Mouse (Mus musculus) limb, embryonic 12.5 days (tissue): Measurements from ENCODE around the gene C730034F03Rik. TPM values are rescaled to one million over a fixed set of nuclear protein-coding genes. Genes with fewer than 3 reads are reported as not detected.
"Not testable (repeated sequence)": the region's sequence is repeated elsewhere in the genome, so short reads cannot be mapped to it uniquely, and the experiment has no call there.

Source experiments
- ATAC-seq: fragments of 200-750 bp; cut with Nextera tagmentation; 2 replicates; pipeline ENCODE4 v1.8.0; 2017; ENCODE audit warnings: low read depth, moderate TSS enrichment; ENCODE audit not compliant: insufficient number of reproducible peaks, insufficient read depth, low FRiP score, low TSS enrichment
- H3K27ac ChIP-seq: fragments of 300-500 bp; sonication (generic); 2 replicates; pipeline ENCODE4 v1.5.1; 2016; ENCODE audit warnings: mild to moderate bottlenecking, moderate library complexity
- H3K27me3 ChIP-seq: fragments of 300-500 bp; sonication (generic); 2 replicates; pipeline ENCODE4 v1.6.1; 2016; ENCODE audit warnings: mild to moderate bottlenecking, moderate library complexity
- H3K36me3 ChIP-seq: fragments of 300-500 bp; sonication (generic); 2 replicates; pipeline ENCODE4 v1.6.1; 2016; ENCODE audit warnings: mild to moderate bottlenecking, moderate library complexity
- H3K4me1 ChIP-seq: fragments of 300-500 bp; sonication (generic); replicated peaks from 2 replicates; pipeline ENCODE4 v1.6.1; 2016
- H3K4me2 ChIP-seq: fragments of 300-500 bp; sonication (generic); 2 replicates; pipeline ENCODE4 v1.6.1; 2016; ENCODE audit warnings: mild to moderate bottlenecking, moderate library complexity
- H3K4me3 ChIP-seq: fragments of 300-500 bp; sonication (generic); replicated peaks from 2 replicates; pipeline ENCODE4 v1.5.1; 2016; ENCODE audit warnings: mild to moderate bottlenecking
- H3K9ac ChIP-seq: fragments of 300-500 bp; sonication (generic); replicated peaks from 2 replicates; pipeline ENCODE4 v1.6.1; 2016; ENCODE audit warnings: mild to moderate bottlenecking, moderate library complexity
- H3K9me3 ChIP-seq: fragments of 300-500 bp; sonication (generic); 2 replicates; pipeline ENCODE4 v1.6.1; 2016; ENCODE audit warnings: mild to moderate bottlenecking, moderate library complexity
- WGBS: fragments of 180-500 bp; shearing (Covaris S2); methylation state at CpG from one replicate; pipeline ENCODE4 v1.1.7; 2016; 5-methylcytosine and 5-hydroxymethylcytosine counted together
- polyA plus RNA-seq: library from polyadenylated mRNA; unstranded; fragments of >200 nt; fragmentation: Nextera tagmentation; extraction: Ambion mirVana; gene quantifications from 2 replicates; pipeline ENCODE4 v1.2.1, GENCODE M21; 2016

The C730034F03Rik gene
- polyA plus RNA-seq, 1 experiment from 2014 or later = 3.8 TPM

DNA sequence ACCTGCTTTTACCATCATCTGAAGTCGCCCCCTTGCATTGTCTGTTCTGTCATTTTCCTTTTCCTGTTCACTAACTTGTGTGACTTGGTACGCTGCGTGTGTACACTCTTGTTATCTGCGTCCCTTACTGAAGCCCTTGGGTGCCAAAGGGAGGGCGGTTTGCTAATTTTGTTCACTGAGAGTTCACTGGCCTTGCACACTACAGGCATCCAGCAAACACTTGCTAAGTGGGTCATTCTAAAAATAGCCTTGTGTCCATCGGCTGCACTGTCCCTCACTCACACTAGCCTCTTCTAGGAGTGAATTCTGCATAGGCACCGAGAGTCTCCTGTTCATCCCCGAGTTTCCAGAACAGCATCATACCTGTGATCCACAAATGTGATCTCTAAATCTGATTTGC lies 14.1 kb upstream of the C730034F03Rik start:
- Histone ChIP-seq H3K27me3 (no peaks in the 10 kb centered on the region), H3K4me2 (no peak overlapping the region), H3K9me3 (no peaks in the 10 kb centered on the region), H3K9ac (no peak overlapping the region), H3K4me3 (no peak overlapping the region), H3K4me1 (no peaks in the 10 kb centered on the region), H3K36me3 (peaks cover 11% of the 10 kb centered on the region), H3K27ac (no peak overlapping the region)
- WGBS = 83% methylated on average over 8 of the region's 8 CpGs
- ATAC-seq = no peak

DNA sequence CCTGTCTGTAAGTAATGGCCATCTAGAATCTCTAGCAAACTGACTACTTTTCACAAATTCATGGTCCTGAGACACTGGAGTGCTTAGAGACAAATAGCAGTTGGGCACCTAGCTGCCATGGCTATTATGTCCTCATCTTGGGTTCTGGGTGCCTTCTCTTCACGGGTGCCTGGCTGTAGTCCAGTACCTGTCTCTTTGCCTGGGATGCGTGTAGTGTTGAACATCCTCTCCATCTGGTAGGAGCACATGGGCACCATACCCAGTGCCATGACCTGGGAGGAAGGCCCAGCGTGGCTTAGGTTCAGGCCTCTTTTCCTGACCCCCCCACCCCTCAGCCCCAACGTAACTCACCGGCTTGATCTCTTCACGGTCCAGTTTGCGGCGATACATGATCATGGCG lies 7.5 kb upstream of the C730034F03Rik start:
- WGBS = 90% methylated on average over 9 of the region's 9 CpGs
- no peak overlapping the region for H3K9ac ChIP-seq
- H3K27me3 ChIP-seq = no peaks in the 10 kb centered on the region
- H3K4me1 ChIP-seq = peaks cover 13% of the 10 kb centered on the region
- H3K9me3 ChIP-seq = no peaks in the 10 kb centered on the region
- no peak overlapping the region for H3K4me2 ChIP-seq
- H3K36me3 ChIP-seq = peaks cover 28% of the 10 kb centered on the region
- no peak overlapping the region for H3K4me3 ChIP-seq
- H3K27ac ChIP-seq = no peak overlapping the region
- ATAC-seq = no peak

DNA sequence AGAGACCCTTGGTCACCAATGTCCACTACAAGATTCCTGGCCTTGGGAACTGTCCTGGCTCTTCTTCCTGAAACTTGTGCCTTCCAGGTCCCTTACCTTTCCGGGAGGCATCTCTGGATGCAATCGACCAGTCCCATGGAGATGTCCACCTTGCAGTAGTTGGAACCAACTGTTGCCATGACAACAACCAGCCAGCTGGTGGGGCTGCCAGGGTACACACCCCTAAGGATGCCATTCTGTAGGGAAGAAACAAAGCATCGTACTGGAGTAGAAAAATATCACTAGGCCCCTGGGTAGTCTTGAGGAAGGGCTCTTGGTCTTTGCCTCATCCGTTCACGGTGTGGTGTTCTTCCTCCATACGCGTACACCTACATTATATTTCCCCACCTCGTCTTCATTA lies 4.8 kb upstream of the C730034F03Rik start:
- WGBS = 86% methylated on average over 8 of the region's 8 CpGs
- H3K27ac ChIP-seq = no peak overlapping the region
- peaks cover 20% of the 10 kb centered on the region for H3K4me1 ChIP-seq
- no peaks in the 10 kb centered on the region for H3K9me3 ChIP-seq
- H3K27me3 ChIP-seq = no peaks in the 10 kb centered on the region
- H3K9ac ChIP-seq = no peak overlapping the region
- H3K4me2 ChIP-seq = no peak overlapping the region
- peaks cover 33% of the 10 kb centered on the region for H3K36me3 ChIP-seq
- H3K4me3 ChIP-seq = no peak overlapping the region
- ATAC-seq = no peak

DNA sequence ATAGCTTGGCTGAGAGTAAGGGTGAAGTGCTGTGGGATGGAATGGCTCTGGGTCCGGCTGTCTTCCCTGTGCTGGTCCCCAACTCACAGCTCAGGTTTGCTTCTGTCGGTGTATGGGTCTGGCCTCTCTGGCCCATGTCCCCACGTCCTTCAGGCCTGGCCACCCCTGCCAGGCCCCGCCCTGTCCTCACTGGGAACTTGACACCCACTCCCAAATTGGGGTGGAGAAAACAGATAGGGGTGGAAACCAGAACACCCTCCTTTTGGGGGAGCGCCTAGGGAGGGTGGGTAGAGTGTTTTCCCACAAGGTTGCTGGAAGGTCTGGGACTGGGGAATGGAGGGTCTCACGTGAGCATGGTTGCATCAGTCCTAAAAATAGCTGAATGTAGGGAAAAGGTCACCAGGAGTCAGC lies 3.7 kb upstream of the C730034F03Rik start, which contains the start of gene Cpt1b:
Gene Cpt1b, minus strand, starts transcription at position 153 of the 411 bp plus-strand sequence.
- H3K9ac ChIP-seq = peak within 1 kb of the TSS; percentile 34; the same call in 1 of the 2 replicates

DNA sequence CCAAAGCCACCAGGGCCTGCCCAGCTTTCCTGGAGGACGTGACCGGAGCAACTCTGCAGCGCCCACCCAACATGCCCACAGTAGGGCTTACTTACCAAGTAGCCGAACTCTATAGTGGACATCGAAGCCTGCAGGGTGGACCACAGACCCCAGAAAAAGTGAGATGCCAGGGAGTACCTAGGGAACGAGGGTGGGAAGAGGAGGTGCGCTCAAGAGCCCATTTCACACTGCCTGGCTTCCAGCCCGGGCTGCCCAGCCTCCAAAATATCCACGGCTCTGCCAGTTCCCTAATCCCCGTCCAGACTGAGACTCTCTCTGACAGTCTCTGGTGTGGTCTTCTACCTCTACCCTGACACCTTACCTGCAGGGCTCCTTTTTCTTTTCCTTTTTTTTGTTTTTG lies 2.7 kb upstream of the C730034F03Rik start:
- H3K36me3 ChIP-seq = peaks cover 25% of the 10 kb centered on the region
- H3K4me2 ChIP-seq = no peak overlapping the region
- no peak for ATAC-seq
- H3K27ac ChIP-seq = no peak overlapping the region
- H3K9ac ChIP-seq = no peak overlapping the region
- WGBS = 90% methylated on average over 10 of the region's 10 CpGs
- H3K4me1 ChIP-seq = peaks cover 24% of the 10 kb centered on the region
- H3K9me3 ChIP-seq = no peaks in the 10 kb centered on the region
- H3K4me3 ChIP-seq = no peak overlapping the region
- H3K27me3 ChIP-seq = no peaks in the 10 kb centered on the region

More for the DNA sequence above, 3.7 kb upstream of the C730034F03Rik start, which contains the start of gene Cpt1b:
- Histone ChIP-seq H3K4me2 (peak within 1 kb of the TSS; percentile 45), H3K9me3 (no peaks in the 10 kb centered on the region), H3K36me3 (peaks cover 25% of the 10 kb centered on the region), H3K27me3 (no peaks in the 10 kb centered on the region), H3K27ac (no peak within 1 kb of the TSS), H3K4me3 (no peak within 1 kb of the TSS), H3K4me1 (peaks cover 24% of the 10 kb centered on the region)
- no peak for ATAC-seq
- WGBS = 20% methylated on average over 6 of the region's 6 CpGs

DNA sequence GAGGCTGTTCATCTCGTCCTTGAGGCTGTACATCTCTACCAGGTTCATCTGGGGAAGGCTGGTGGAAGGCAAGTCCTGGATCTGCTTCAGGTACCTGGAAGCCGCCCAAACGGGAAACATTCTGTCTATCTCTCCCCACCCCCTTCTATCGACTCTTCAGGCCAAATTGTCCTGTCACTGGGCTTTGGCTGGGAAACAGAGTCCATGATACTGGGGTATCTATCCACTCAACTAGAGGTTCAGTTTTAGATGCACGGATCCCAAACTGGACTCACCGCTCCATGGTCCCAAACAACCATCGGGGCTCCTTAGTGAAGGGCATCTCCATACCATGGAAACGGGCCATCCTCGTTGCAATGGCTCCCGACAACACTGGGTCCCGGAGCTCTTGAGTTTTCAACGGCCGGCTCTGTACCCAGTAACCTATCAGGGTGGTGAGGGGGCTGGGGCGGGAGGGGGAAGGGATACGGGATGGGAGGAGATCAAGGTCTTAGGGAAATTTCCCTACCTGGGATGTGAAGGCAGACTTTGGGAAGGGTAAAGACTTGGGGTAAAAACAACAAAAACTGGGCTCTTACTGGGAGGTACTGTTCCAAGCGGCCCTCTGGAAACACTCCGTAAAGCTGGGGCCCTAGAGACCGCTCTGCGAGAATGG lies 1.1 kb upstream of the C730034F03Rik start:
- no peak for ATAC-seq
- Histone ChIP-seq H3K9ac (no peak overlapping the region; the same call in 1 of the 2 replicates), H3K27me3 (no peaks in the 10 kb centered on the region), H3K4me1 (peaks cover 24% of the 10 kb centered on the region), H3K36me3 (peaks cover 25% of the 10 kb centered on the region), H3K4me3 (peak overlapping the region; percentile 74), H3K9me3 (no peaks in the 10 kb centered on the region), H3K27ac (no peak overlapping the region), H3K4me2 (peak overlapping the region; percentile 87)
- WGBS = 84% methylated on average over 19 of the region's 19 CpGs

DNA sequence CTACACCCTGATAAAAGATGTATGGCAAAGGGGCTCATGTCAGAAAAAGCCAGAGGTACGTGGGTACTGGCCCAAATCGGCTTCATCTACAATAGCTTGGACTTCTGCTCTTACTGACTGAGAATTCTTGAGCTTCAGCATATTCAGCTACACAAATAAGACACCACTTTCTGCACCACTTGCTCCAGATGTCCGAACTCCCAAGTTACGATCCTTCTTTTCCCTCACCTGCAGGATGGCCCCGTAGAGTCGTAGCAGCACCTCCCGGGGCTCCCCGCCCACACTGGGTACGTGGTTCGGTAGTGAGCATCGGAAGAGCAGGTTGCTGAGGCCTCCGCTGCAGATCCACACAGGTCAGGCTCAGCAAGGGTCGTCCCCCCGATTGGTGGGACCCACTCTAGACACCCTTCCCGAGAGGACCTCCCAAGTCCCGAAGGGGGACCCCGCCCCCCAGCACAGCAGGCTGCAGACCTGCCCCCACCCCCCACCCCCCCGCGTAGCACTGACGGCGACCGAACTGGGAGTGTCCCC lies 503 bp upstream of the C730034F03Rik start:
- ATAC-seq = peak; percentile 72; the same call in 1 of the 2 replicates
- WGBS = 4% methylated on average over 21 of the region's 22 CpGs
- Histone ChIP-seq H3K4me3 (peak overlapping the region; percentile 74), H3K9me3 (no peaks in the 10 kb centered on the region), H3K27ac (peak overlapping the region; percentile 96; the same call in 1 of the 2 replicates), H3K36me3 (peaks cover 25% of the 10 kb centered on the region), H3K4me2 (peak overlapping the region; percentile 87), H3K4me1 (peaks cover 24% of the 10 kb centered on the region), H3K27me3 (no peaks in the 10 kb centered on the region), H3K9ac (peak overlapping the region; percentile 75)

DNA sequence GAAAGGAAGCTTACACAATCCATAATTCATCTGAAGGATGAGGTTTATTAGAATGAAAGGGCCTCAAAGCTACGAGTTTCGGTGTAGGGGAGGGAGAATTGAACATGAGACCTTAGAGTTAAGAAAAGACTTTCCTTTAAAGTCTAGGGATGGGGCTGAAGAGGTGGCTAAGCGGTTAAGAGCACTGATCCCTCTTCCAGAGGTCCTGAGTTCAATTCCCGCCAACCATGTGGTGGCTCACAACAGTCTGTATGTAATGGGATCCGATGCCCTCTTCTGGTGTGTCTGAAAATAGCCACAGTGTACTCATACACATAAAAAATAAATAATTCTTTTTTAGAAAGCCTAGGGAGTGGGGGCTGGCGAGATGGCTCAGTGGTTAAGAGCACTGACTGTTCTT lies 952 bp downstream of the C730034F03Rik start:
- Histone ChIP-seq H3K4me2 (peak overlapping the region; percentile 87), H3K27ac (peak overlapping the region; percentile 96), H3K4me1 (peaks cover 22% of the 10 kb centered on the region), H3K9me3 (no peaks in the 10 kb centered on the region), H3K36me3 (peaks cover 25% of the 10 kb centered on the region), H3K27me3 (no peaks in the 10 kb centered on the region), H3K9ac (peak overlapping the region; percentile 75; the same call in 1 of the 2 replicates), H3K4me3 (peak overlapping the region; percentile 74)
- no peak for ATAC-seq
- WGBS = 43% methylated on average over 6 of the region's 6 CpGs

DNA sequence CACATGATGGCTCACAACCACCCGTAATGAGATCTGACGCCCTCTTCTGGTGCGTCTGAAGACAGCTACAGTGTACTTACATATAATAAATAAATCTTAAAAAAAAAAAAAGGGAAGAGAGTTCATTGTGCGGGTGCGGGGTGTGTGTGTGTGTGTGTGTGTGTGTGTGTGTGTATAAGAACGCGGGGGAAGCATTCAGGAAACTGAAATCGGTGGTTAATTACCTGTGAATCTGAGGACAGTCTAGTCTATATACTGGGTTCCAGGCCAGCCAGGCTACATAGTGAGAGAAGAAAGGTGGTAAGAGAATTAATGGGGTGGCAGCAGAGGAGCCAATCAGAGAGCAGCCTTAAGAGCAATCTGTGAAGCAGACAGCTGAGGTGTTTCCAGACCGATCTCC lies 1.4 kb downstream of the C730034F03Rik start:
- H3K27me3 ChIP-seq, H3K4me2 ChIP-seq: not testable (repeated sequence)
- WGBS = 84% methylated on average over 9 of the region's 9 CpGs

DNA sequence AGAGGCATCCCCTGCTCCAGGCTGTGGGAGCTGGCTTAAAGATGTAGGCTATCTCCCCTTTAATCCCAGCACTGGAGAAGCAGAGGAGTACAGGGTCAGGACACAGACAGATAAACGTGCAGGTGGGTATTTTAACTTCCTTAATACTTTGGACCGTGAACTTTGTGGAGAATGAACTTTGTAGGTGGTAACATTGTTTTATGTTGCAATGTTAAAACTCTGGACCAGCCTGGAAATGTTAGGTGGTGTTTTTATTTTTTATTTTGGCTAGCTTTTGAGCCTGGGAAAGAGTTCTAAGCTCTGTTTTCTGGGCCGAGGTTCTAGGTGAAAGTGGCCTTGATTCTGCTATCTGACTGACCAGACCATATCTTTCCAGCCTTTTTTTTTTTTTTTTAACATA lies 1.9 kb downstream of the C730034F03Rik start:
- no peak for ATAC-seq
- Histone ChIP-seq H3K27ac (no peak overlapping the region), H3K4me3 (no peak overlapping the region), H3K4me2 (no peak overlapping the region), H3K4me1 (peaks cover 12% of the 10 kb centered on the region), H3K36me3 (peaks cover 18% of the 10 kb centered on the region), H3K9me3 (no peaks in the 10 kb centered on the region), H3K9ac (no peak overlapping the region), H3K27me3 (no peaks in the 10 kb centered on the region; the same call in 1 of the 2 replicates)
- WGBS = 87% methylated on average over 3 of the region's 3 CpGs

More for the DNA sequence above, 1.4 kb downstream of the C730034F03Rik start:
- not testable (repeated sequence) for ATAC-seq, H3K9me3 ChIP-seq, H3K27ac ChIP-seq, H3K9ac ChIP-seq, H3K4me3 ChIP-seq
- Histone ChIP-seq H3K4me1 (peaks cover 17% of the 10 kb centered on the region), H3K36me3 (peaks cover 23% of the 10 kb centered on the region)

DNA sequence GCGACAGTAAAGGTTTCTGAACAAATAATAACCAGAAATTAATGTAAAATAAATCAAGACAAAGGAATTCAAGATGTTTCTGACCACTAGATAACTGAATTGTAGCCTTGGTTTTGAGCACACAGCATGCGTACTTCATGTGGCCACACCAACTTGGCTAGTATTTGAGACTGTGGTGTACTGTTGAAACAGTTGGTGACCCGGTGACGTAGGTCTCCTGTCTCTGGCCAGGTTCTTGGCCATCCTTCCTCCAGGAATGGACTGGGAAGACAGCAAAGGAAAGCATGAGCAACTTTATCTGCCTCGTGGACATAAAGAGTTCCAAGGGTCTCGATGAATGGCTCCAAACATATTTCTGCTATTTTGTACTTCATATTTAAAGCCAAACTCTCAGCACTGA lies 2.4 kb downstream of the C730034F03Rik start:
- Histone ChIP-seq H3K9ac (no peak overlapping the region), H3K4me2 (no peak overlapping the region), H3K36me3 (peaks cover 13% of the 10 kb centered on the region; the same call in 1 of the 2 replicates), H3K4me3 (no peak overlapping the region), H3K4me1 (peaks cover 11% of the 10 kb centered on the region), H3K9me3 (no peaks in the 10 kb centered on the region), H3K27me3 (no peaks in the 10 kb centered on the region; the same call in 1 of the 2 replicates), H3K27ac (no peak overlapping the region)
- WGBS = 89% methylated on average over 6 of the region's 6 CpGs
- no peak for ATAC-seq
